Mouse (Mus musculus) cerebellum, adult 2 months (tissue): ENCODE measurements around the gene Mmrn2.

ENCODE experiments used
- CTCF ChIP-seq: fragments of 200-500 bp; IDR thresholded peaks from 2 replicates; pipeline ENCODE4 v1.5.1; 2011; ENCODE audit warnings: low read depth, mild to moderate bottlenecking, control low read depth, low read length, moderate library complexity, borderline replicate concordance; ENCODE audit not compliant: insufficient read depth
- POLR2A ChIP-seq: fragments of 200-500 bp; IDR thresholded peaks from 2 replicates; pipeline ENCODE4 v1.6.1; 2011; ENCODE audit warnings: low read length, control low read depth, borderline replicate concordance; ENCODE audit not compliant: insufficient read depth

GRCm38 (mm10) chr14:34339446-34339845 lies 35.8 kb upstream of the Mmrn2 start:
- no peak for TF ChIP-seq CTCF
- no peak for TF ChIP-seq POLR2A
